Mouse (Mus musculus) brown adipose tissue, adult 24 weeks (tissue): Measurements from ENCODE around the gene Catsper1. TPM values are rescaled to one million over a fixed set of nuclear protein-coding genes. Genes with fewer than 3 reads are reported as not detected.

Experiments used
- H3K27ac ChIP-seq: fragments of 200-500 bp; replicated peaks from 2 replicates; pipeline ENCODE4 v1.5.1; 2012; ENCODE audit warnings: low read depth, mild to moderate bottlenecking, low read length
- H3K4me1 ChIP-seq: fragments of 200-500 bp; 2 replicates; pipeline ENCODE4 v1.6.1; 2012; ENCODE audit warnings: low read length, mixed read lengths; ENCODE audit not compliant: control insufficient read depth, insufficient read depth, insufficient read length
- H3K4me3 ChIP-seq: fragments of 200-500 bp; 2 replicates; pipeline ENCODE4 v1.5.1; 2012; ENCODE audit warnings: low read depth, mild to moderate bottlenecking, low read length, moderate library complexity; ENCODE audit not compliant: insufficient read depth
- polyA plus RNA-seq: library from polyadenylated mRNA; stranded (reverse); fragments of >200 nt; gene quantifications from 2 replicates; pipeline ENCODE4 v1.2.4, GENCODE M21; 2012; ENCODE audit not compliant: missing spikeins, insufficient read depth, insufficient read length

The Catsper1 gene
- not detected in 2 replicates for polyA plus RNA-seq

GRCm38 (mm10) chr19:5335441-5335840, at the start of gene Catsper1:
Gene Catsper1 (plus strand): TSS chr19:5335741.
- Histone ChIP-seq H3K27ac (no peak within 1 kb of the TSS), H3K4me3 (no peak within 1 kb of the TSS)

GRCm38 (mm10) chr19:5294972-5295735, 40.4 kb upstream of the Catsper1 start, which contains the start of gene Sf3b2:
Gene Sf3b2 (minus strand): TSS chr19:5295455.
- Histone ChIP-seq H3K4me3 (peak within 1 kb of the TSS; percentile 89), H3K4me1 (peaks cover 6% of the 10 kb centered on the region; the same call in 1 of the 2 replicates), H3K27ac (peak within 1 kb of the TSS; percentile 78)

More at GRCm38 (mm10) chr19:5335441-5335840, at the start of gene Catsper1:
- H3K4me1 ChIP-seq, result no peaks in the 10 kb centered on the region

GRCm38 (mm10) chr19:5295736-5296075, 39.8 kb upstream of the Catsper1 start:
- Histone ChIP-seq H3K27ac (peak overlapping the region; percentile 56), H3K4me3 (peak overlapping the region; percentile 64), H3K4me1 (peaks cover 6% of the 10 kb centered on the region; the same call in 1 of the 2 replicates)

GRCm38 (mm10) chr19:5296630-5297029, 38.9 kb upstream of the Catsper1 start:
- Histone ChIP-seq H3K4me3 (no peak overlapping the region), H3K27ac (no peak overlapping the region), H3K4me1 (peaks cover 6% of the 10 kb centered on the region; the same call in 1 of the 2 replicates)

- H3K4me3 ChIP-seq, result no peak within 1 kb of the TSS
- no peak within 1 kb of the TSS for H3K27ac ChIP-seq
- peaks cover 6% of the 10 kb centered on the region; the same call in 1 of the 2 replicates for H3K4me1 ChIP-seq
Observed at GRCm38 (mm10) chr19:5297903-5298800, 37.4 kb upstream of the Catsper1 start, which contains the start of gene Gal3st3. Gene Gal3st3 (plus strand): TSS chr19:5298331.

GRCm38 (mm10) chr19:5300588-5300987, 35.0 kb upstream of the Catsper1 start:
- no peaks in the 10 kb centered on the region for H3K4me1 ChIP-seq
- no peak overlapping the region for H3K27ac ChIP-seq
- no peak overlapping the region for H3K4me3 ChIP-seq

- no peaks in the 10 kb centered on the region for H3K4me1 ChIP-seq
- no peak overlapping the region for H3K27ac ChIP-seq
- H3K4me3 ChIP-seq, result no peak overlapping the region
Observed at GRCm38 (mm10) chr19:5302455-5302854, 33.1 kb upstream of the Catsper1 start.

- Histone ChIP-seq H3K4me3 (no peak overlapping the region), H3K4me1 (no peaks in the 10 kb centered on the region), H3K27ac (no peak overlapping the region)
Observed at GRCm38 (mm10) chr19:5306279-5306678, 29.3 kb upstream of the Catsper1 start.

- no peaks in the 10 kb centered on the region for H3K4me1 ChIP-seq
- peak overlapping the region; percentile 17 for H3K4me3 ChIP-seq
- no peak overlapping the region for H3K27ac ChIP-seq
Observed at GRCm38 (mm10) chr19:5306968-5307734, 28.4 kb upstream of the Catsper1 start.

GRCm38 (mm10) chr19:5309025-5309424, 26.5 kb upstream of the Catsper1 start:
- Histone ChIP-seq H3K4me1 (no peaks in the 10 kb centered on the region), H3K27ac (no peak overlapping the region), H3K4me3 (no peak overlapping the region)

GRCm38 (mm10) chr19:5313189-5313588, 22.4 kb upstream of the Catsper1 start:
- H3K4me3 ChIP-seq, result no peak overlapping the region
- H3K27ac ChIP-seq, result no peak overlapping the region
- H3K4me1 ChIP-seq, result no peaks in the 10 kb centered on the region

GRCm38 (mm10) chr19:5323801-5324200, 11.7 kb upstream of the Catsper1 start:
- Histone ChIP-seq H3K27ac (no peak overlapping the region), H3K4me3 (no peak overlapping the region), H3K4me1 (no peaks in the 10 kb centered on the region)

GRCm38 (mm10) chr19:5327970-5328369, 7.6 kb upstream of the Catsper1 start:
- H3K4me1 ChIP-seq, result no peaks in the 10 kb centered on the region
- H3K27ac ChIP-seq, result no peak overlapping the region
- no peak overlapping the region for H3K4me3 ChIP-seq

GRCm38 (mm10) chr19:5334741-5335140, 800 bp upstream of the Catsper1 start:
- Histone ChIP-seq H3K4me3 (no peak overlapping the region), H3K27ac (no peak overlapping the region), H3K4me1 (no peaks in the 10 kb centered on the region)
